Mouse (Mus musculus): ENCODE measurements around the gene Mboat2.

The Mboat2 gene

GRCm38 (mm10) chr12:25009957-25010356 lies 179.3 kb downstream of the Mboat2 start:
- DNase-seq (ENCODE audit: extremely low read depth, low read depth), result no peak

DNA sequence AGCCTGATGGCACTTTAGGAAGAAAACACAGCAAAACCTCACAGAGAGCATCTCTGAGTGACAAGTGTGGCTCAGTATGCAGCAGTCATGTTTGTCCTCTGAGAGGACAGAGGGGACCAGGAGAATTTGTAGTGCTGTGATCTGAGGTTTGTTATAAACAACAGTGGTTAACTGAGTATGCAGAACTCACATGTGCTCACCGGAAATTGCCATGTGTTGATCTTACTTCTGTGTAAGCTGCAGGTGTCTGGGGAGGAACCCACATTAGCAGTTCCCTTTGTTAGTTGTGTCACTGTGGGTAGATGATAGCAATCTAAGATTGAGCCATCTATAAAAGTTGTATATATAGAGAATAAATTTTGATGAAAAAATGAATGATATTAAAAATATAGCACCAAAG lies 179.7 kb downstream of the Mboat2 start:
- no peak for DNase-seq (ENCODE audit: extremely low read depth, low read depth)

DNA sequence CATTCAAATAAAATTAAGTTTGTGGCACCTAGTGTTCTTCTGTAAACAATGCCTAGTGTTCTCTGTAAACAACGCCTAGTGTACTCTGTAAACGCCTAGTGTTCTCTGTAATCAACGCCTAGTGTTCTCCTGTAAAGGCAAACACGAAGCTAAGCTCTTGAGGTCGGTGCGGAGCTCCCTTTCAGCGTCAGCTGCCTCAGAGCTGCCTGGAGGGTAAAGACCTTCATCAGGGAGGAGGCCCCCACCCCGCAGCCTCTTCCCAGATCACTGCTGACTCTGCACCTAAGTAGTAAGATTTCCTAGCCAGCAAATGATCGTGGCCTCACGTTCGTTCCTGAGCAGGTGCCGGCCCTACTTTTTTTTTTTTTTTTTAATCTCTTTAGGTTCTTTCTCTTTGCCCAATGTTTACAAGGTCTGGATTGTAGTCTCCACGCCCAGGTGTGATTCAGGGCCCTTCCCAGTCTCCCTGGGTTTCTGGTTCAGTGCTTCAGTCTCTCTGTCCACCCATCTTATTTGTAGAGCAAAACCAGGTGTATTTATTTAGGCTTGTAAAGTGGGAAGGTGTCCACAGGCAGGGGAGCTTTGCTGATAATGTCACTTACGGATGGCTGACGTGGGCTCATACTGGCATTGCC lies 181.2 kb downstream of the Mboat2 start:
- DNase-seq (ENCODE audit: extremely low read depth, low read depth), result no peak

GRCm38 (mm10) chr12:25012555-25013540 lies 182.2 kb downstream of the Mboat2 start:
- no peak for DNase-seq (ENCODE audit: extremely low read depth, low read depth)

Data from MEL-GATA-1-ER (cell line).